14 mouse cellular contexts compared by ENCODE assay signal in genomic region chr10:96077480-96078066, GRCm38 (mm10). TPM values are rescaled to one million over a fixed set of nuclear protein-coding genes. Genes with fewer than 3 reads are reported as not detected.
A peak's percentile ranks its signal among the peaks of the same experiment; 100 is the strongest.
DNase-seq lines count a peak whose midpoint lies in the region; ATAC-seq and TF ChIP-seq lines count a peak whose summit lies in the region.
"Not testable (repeated sequence)": the region's sequence is repeated elsewhere in the genome, so short reads cannot be mapped to it uniquely, and the experiment has no call there.
"Had no signal": no experiment of that assay in that cellular context is flagged by ENCODE, and none has a peak within 500 bp of the region (broad histone marks: within the 10 kb centered on the region; RNA-seq: fewer than 3 reads in every experiment).

No protein-coding gene starts in this region.

- TF ChIP-seq CTCF in lung, embryonic 14.5 days (IDR thresholded peaks at IDR 0.05; ENCODE audit: low read depth); stomach, postnatal 0 days (IDR thresholded peaks at IDR 0.05; ENCODE audit: low read depth): not testable (repeated sequence)

- H3K4me1 ChIP-seq in heart, embryonic 11.5 days (ENCODE audit: control insufficient read depth, insufficient read depth, low read length); limb, embryonic 11.5 days (ENCODE audit: control insufficient read depth, insufficient read depth, low read length); lung, embryonic 14.5 days (ENCODE audit: insufficient read depth); midbrain, embryonic 16.5 days (ENCODE audit: control insufficient read depth, insufficient read depth, low read length); stomach, postnatal 0 days (replicated peaks; ENCODE audit: control insufficient read depth, insufficient read depth): not testable (repeated sequence)
- H3K4me1 ChIP-seq in hindbrain, embryonic 15.5 days (replicated peaks): peaks cover 11% of the 10 kb centered on the region

- 86% methylated on average over 6 of the region's 6 CpGs for WGBS in heart, embryonic 11.5 days (ENCODE audit: insufficient replicate concordance)
- WGBS in hindbrain, embryonic 15.5 days: 88% methylated on average over 6 of the region's 6 CpGs
- WGBS in limb, embryonic 11.5 days: 82% methylated on average over 6 of the region's 6 CpGs
- 86% methylated on average over 6 of the region's 6 CpGs for WGBS in lung, embryonic 14.5 days
- 86% methylated on average over 6 of the region's 6 CpGs for WGBS in midbrain, embryonic 16.5 days
- 90% methylated on average over 6 of the region's 6 CpGs for WGBS in stomach, postnatal 0 days

- not testable (repeated sequence) for H3K4me3 ChIP-seq in heart, embryonic 11.5 days (ENCODE audit: low read depth, low read length); hindbrain, embryonic 15.5 days; limb, embryonic 11.5 days (ENCODE audit: low read depth, low read length); lung, embryonic 14.5 days (ENCODE audit: low read depth, low read length); midbrain, embryonic 16.5 days (ENCODE audit: low read depth, low read length); stomach, postnatal 0 days (ENCODE audit: low read depth, low read length)

- not testable (repeated sequence) for H3K4me2 ChIP-seq in heart, embryonic 11.5 days; hindbrain, embryonic 15.5 days; limb, embryonic 11.5 days (ENCODE audit: low read depth, severe bottlenecking); lung, embryonic 14.5 days; midbrain, embryonic 16.5 days (ENCODE audit: low read length); stomach, postnatal 0 days (replicated peaks; ENCODE audit: low read depth)

- not testable (repeated sequence) for H3K27ac ChIP-seq in heart, embryonic 11.5 days (ENCODE audit: low read depth, low read length); hindbrain, embryonic 15.5 days (replicated peaks); limb, embryonic 11.5 days (replicated peaks; ENCODE audit: low read depth, low read length); lung, embryonic 14.5 days (ENCODE audit: low read depth); midbrain, embryonic 16.5 days (ENCODE audit: low read length); stomach, postnatal 0 days (replicated peaks)

- not testable (repeated sequence) for H3K27me3 ChIP-seq in heart, embryonic 11.5 days (ENCODE audit: control insufficient read depth, insufficient read depth, low read length); hindbrain, embryonic 15.5 days; limb, embryonic 11.5 days (ENCODE audit: control insufficient read depth, insufficient read depth, low read length); lung, embryonic 14.5 days (ENCODE audit: insufficient read depth, low read length); midbrain, embryonic 16.5 days (ENCODE audit: control insufficient read depth, insufficient read depth, low read depth, low read length); stomach, postnatal 0 days (ENCODE audit: control insufficient read depth, insufficient read depth, low read length)

- H3K9me3 ChIP-seq in heart, embryonic 11.5 days (replicated peaks; ENCODE audit: control insufficient read depth, low read length); hindbrain, embryonic 15.5 days; limb, embryonic 11.5 days (ENCODE audit: control insufficient read depth, low read length); lung, embryonic 14.5 days (ENCODE audit: low read depth, low read length); midbrain, embryonic 16.5 days (replicated peaks; ENCODE audit: control insufficient read depth, low read length, poor library complexity, severe bottlenecking); stomach, postnatal 0 days (ENCODE audit: control insufficient read depth, low read length): not testable (repeated sequence)

- H3K9ac ChIP-seq in heart, embryonic 11.5 days (ENCODE audit: low read depth, low read length); hindbrain, embryonic 15.5 days; limb, embryonic 11.5 days (ENCODE audit: low read length); lung, embryonic 14.5 days; midbrain, embryonic 16.5 days (ENCODE audit: low read depth, low read length); stomach, postnatal 0 days (ENCODE audit: low read length): not testable (repeated sequence)

- peak; percentile 37 for DNase-seq in MEL-GATA-1-ER (ENCODE audit: extremely low read depth, low read depth)
- DNase-seq in limb, embryonic 11.5 days (ENCODE audit: low spot score); lung, embryonic 14.5 days; stomach, postnatal 0 days (ENCODE audit: low spot score): not testable (repeated sequence)

- peak; percentile 100 for ATAC-seq in erythroblast, adult 5-6 weeks (replicated peaks; ENCODE audit: low FRiP score, poor library complexity, severe bottlenecking)
- ATAC-seq in heart, embryonic 11.5 days (replicated peaks; ENCODE audit: insufficient number of reproducible peaks, low FRiP score, low TSS enrichment): peak; percentile 100
- ATAC-seq in hindbrain, embryonic 15.5 days (ENCODE audit: low FRiP score, low read depth): peak; percentile 100
- peak; percentile 100 for ATAC-seq in limb, embryonic 11.5 days (ENCODE audit: insufficient number of reproducible peaks, low FRiP score, low TSS enrichment, low read depth)
- peak; percentile 100 for ATAC-seq in lung, embryonic 14.5 days (ENCODE audit: insufficient read depth)
- ATAC-seq in midbrain, embryonic 16.5 days: peak; percentile 100
- ATAC-seq in stomach, postnatal 0 days (ENCODE audit: low FRiP score, low TSS enrichment): peak; percentile 100

- not testable (repeated sequence) for H3K36me3 ChIP-seq in heart, embryonic 11.5 days (ENCODE audit: control insufficient read depth, insufficient read depth, low read length); hindbrain, embryonic 15.5 days; limb, embryonic 11.5 days (ENCODE audit: control insufficient read depth, insufficient read depth, low read length); lung, embryonic 14.5 days (ENCODE audit: insufficient read depth); midbrain, embryonic 16.5 days (ENCODE audit: control insufficient read depth, insufficient read depth, low read length); stomach, postnatal 0 days (ENCODE audit: control insufficient read depth, insufficient read depth, low read length)

- TF ChIP-seq EP300 in stomach, postnatal 0 days (optimal IDR thresholded peaks at IDR 0.05): not testable (repeated sequence)

RNA-seq across cellular contexts. Expression of gene Gm5426, which starts 58.8 kb away (rescaled TPM):
- total RNA-seq in erythroblast, adult 5-6 weeks (2015; ENCODE audit: low replicate concordance): not detected in 2 replicates
- not detected in 2 replicates for total RNA-seq in erythroblast, adult 5-6 weeks (2017; ENCODE audit: low replicate concordance)
- not detected in 2 replicates for polyA plus RNA-seq in heart, embryonic 11.5 days (2014; fragmentation: Nextera tagmentation; extraction: Ambion mirVana)
- not detected in 2 replicates for polyA plus RNA-seq in hindbrain, embryonic 15.5 days (2015; fragmentation: Nextera tagmentation; extraction: Ambion mirVana)
- not detected in 2 replicates for polyA plus RNA-seq in limb, embryonic 11.5 days (2014; fragmentation: Nextera tagmentation; extraction: Ambion mirVana)
- not detected in 2 replicates for polyA plus RNA-seq in lung, embryonic 14.5 days (2014; fragmentation: Nextera tagmentation; extraction: Ambion mirVana)
- polyA plus RNA-seq in midbrain, embryonic 16.5 days (2015; fragmentation: Nextera tagmentation; extraction: Ambion mirVana): not detected in 2 replicates
- polyA plus RNA-seq in stomach, postnatal 0 days (2015; fragmentation: Nextera tagmentation; extraction: Ambion mirVana): not detected in 2 replicates
- total RNA-seq: adrenal gland, postnatal 25 days; gastrocnemius, postnatal 25 days; heart, postnatal 25 days; layer of hippocampus, postnatal 14 days; left cerebral cortex, postnatal 4 days had no signal
- polyA plus RNA-seq: forebrain, embryonic 10.5 days had no signal
